Mouse (Mus musculus) limb, embryonic 14.5 days (tissue): Measurements from ENCODE around the gene Reep1. TPM values are rescaled to one million over a fixed set of nuclear protein-coding genes. Genes with fewer than 3 reads are reported as not detected.

Experiments
- ATAC-seq: fragments of 200-750 bp; cut with Nextera tagmentation; 2 replicates; pipeline ENCODE4 v1.8.0; 2017; ENCODE audit warnings: low read depth, moderate number of reproducible peaks, moderate TSS enrichment; ENCODE audit not compliant: low FRiP score
- DNase-seq: peaks from one replicate; pipeline ENCODE4 v3.0.0-alpha.2; 2015; ENCODE audit warnings: low spot score
- H3K27ac ChIP-seq: fragments of 300-500 bp; sonication (generic); replicated peaks from 2 replicates; pipeline ENCODE4 v1.5.1; 2014; ENCODE audit warnings: low read depth, mild to moderate bottlenecking, low read length, moderate library complexity, mixed read lengths
- H3K27me3 ChIP-seq: fragments of 300-500 bp; sonication (generic); 2 replicates; pipeline ENCODE4 v1.6.1; 2014; ENCODE audit warnings: low read length, mixed read lengths; ENCODE audit not compliant: control insufficient read depth, insufficient read depth
- H3K36me3 ChIP-seq: fragments of 300-500 bp; sonication (generic); 2 replicates; pipeline ENCODE4 v1.6.1; 2014; ENCODE audit warnings: mild to moderate bottlenecking, low read length, moderate library complexity, mixed read lengths; ENCODE audit not compliant: control insufficient read depth, insufficient read depth
- H3K4me1 ChIP-seq: fragments of 300-500 bp; sonication (generic); 2 replicates; pipeline ENCODE4 v1.6.1; 2014; ENCODE audit warnings: antibody characterized with exemption, low read length, mixed read lengths; ENCODE audit not compliant: control insufficient read depth, insufficient read depth
- H3K4me2 ChIP-seq: fragments of 300-500 bp; sonication (generic); replicated peaks from 2 replicates; pipeline ENCODE4 v1.6.1; 2014; ENCODE audit warnings: low read depth, mild to moderate bottlenecking, low read length, moderate library complexity; ENCODE audit not compliant: severe bottlenecking
- H3K4me3 ChIP-seq: fragments of 300-500 bp; sonication (generic); replicated peaks from 2 replicates; pipeline ENCODE4 v1.5.1; 2014; ENCODE audit warnings: low read length
- H3K9ac ChIP-seq: fragments of 300-500 bp; sonication (generic); 2 replicates; pipeline ENCODE4 v1.6.1; 2014; ENCODE audit warnings: mild to moderate bottlenecking, low read depth, low read length, moderate library complexity; ENCODE audit not compliant: severe bottlenecking
- H3K9me3 ChIP-seq: fragments of 300-500 bp; sonication (generic); 2 replicates; pipeline ENCODE4 v1.6.1; 2016; ENCODE audit warnings: low read length; ENCODE audit not compliant: control insufficient read depth
- POLR2A ChIP-seq: fragments of 200-500 bp; IDR thresholded peaks from 2 replicates; pipeline ENCODE4 v1.8.0; 2012; ENCODE audit warnings: inconsistent platforms, mild to moderate bottlenecking, moderate library complexity, borderline replicate concordance; ENCODE audit not compliant: insufficient read depth, insufficient read length; ENCODE audit errors: extremely low read depth
- WGBS: fragments of 180-500 bp; shearing (Covaris S2); extraction: QIAGEN DNeasy Blood & Tissue Kit; methylation state at CpG from one replicate; pipeline ENCODE4 v1.1.7; 2014; 5-methylcytosine and 5-hydroxymethylcytosine counted together
- polyA plus RNA-seq, 2 experiments: library from polyadenylated mRNA; depleted of rRNA in 1 of 2; stranded (reverse) in 1 of 2; unstranded in 1 of 2; fragments of >200 nt; fragmentation: Nextera tagmentation in 1 of 2; extraction: Ambion mirVana in 1 of 2; gene quantifications; 2 replicates each; pipeline versions ENCODE4 v1.2.1 to v1.2.3; 2012 to 2014

The Reep1 gene
- polyA plus RNA-seq, 2 experiments, result 14.9 to 15.2 TPM

DNA sequence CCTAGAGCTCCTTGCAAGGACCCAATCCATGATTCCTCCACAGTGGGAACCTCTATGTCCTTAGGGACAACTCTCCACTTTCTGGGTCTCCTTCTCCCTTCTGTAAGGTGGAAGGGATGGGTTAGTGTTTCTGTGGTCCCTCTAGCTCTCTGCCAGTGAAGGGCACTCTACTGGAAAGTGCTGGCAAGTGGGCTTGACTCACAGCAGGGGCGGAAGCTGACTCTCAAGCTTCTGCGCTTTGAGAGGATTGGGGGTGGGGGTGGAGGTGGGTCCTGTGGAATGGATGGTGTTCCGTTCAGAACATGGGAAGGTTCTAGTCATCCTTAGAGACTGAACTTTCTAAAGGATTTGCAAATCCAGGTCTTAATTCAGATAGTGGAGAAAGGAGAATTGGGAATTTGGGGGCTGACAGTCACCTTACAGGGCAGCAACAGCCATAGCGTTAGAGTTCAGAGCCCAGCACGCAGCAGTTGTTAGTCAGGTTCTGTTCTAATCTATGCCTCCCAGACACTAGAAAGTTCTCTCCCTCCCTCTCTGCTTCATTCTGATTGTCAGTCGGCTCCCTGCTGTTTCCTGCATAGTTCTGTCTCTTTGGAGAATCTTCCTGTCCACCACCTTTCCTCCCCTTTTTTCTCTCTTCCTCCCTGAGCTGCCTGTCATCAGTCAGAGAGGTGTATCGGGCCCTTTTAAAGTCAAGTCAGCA is 93.8 kb downstream of the Reep1 start:
- Histone ChIP-seq H3K27ac (no peak overlapping the region), H3K9ac (no peak overlapping the region), H3K4me3 (no peak overlapping the region), H3K4me1 (no peaks in the 10 kb centered on the region), H3K27me3 (no peaks in the 10 kb centered on the region), H3K36me3 (no peaks in the 10 kb centered on the region), H3K4me2 (no peak overlapping the region), H3K9me3 (no peaks in the 10 kb centered on the region)
- WGBS, result 59% methylated on average over 7 of the region's 7 CpGs
- ATAC-seq (no peak), DNase-seq (no peak)
- no peak for TF ChIP-seq POLR2A

DNA sequence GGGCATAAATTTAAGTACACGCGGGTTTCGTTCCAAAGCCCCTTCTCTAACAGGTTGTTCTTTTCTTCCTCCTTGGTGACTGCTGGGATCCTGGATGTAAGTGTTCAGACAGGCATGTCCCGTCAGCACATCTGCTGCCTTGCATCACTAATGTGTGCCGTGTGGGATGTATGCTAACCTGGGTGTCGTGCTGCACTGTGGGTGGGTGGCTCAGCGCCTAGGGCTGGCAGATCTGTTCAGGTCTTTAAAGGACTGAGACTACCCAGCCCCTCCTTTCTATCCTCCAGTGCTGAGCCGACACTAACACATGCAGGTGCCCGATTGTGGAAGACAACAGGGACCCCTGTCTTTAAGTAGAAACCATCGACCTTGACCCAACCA is 94.3 kb downstream of the Reep1 start:
- 76% methylated on average over 10 of the region's 10 CpGs for WGBS
- no peak overlapping the region for H3K4me3 ChIP-seq
- no peak overlapping the region for H3K4me2 ChIP-seq
- no peak overlapping the region for H3K9ac ChIP-seq
- TF ChIP-seq POLR2A, result no peak
- no peaks in the 10 kb centered on the region for H3K9me3 ChIP-seq
- no peaks in the 10 kb centered on the region for H3K27me3 ChIP-seq
- no peak for ATAC-seq
- H3K36me3 ChIP-seq, result no peaks in the 10 kb centered on the region
- H3K4me1 ChIP-seq, result no peaks in the 10 kb centered on the region
- H3K27ac ChIP-seq, result no peak overlapping the region
- no peak for DNase-seq

DNA sequence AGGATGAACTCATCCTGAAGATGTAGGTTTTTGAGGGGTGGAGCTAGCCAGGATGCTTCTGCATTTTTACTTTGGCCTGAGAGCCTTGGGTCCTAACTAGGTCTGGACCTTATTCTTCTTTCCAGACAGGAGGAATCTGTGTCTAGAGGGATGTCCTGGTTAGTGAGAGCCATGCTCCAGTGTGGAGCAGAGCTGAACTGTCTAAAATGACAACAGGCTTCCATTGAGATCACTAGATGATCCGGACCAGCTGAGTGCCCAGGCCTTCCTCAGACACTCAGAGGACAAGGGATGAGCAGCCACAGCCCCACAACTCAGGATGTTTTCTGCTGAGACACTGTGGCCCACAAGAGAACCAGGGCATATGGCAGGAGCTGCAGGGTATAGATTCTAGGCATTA is 96.2 kb downstream of the Reep1 start:
- Histone ChIP-seq H3K4me3 (no peak overlapping the region), H3K36me3 (no peaks in the 10 kb centered on the region)
- no peak for TF ChIP-seq POLR2A

DNA sequence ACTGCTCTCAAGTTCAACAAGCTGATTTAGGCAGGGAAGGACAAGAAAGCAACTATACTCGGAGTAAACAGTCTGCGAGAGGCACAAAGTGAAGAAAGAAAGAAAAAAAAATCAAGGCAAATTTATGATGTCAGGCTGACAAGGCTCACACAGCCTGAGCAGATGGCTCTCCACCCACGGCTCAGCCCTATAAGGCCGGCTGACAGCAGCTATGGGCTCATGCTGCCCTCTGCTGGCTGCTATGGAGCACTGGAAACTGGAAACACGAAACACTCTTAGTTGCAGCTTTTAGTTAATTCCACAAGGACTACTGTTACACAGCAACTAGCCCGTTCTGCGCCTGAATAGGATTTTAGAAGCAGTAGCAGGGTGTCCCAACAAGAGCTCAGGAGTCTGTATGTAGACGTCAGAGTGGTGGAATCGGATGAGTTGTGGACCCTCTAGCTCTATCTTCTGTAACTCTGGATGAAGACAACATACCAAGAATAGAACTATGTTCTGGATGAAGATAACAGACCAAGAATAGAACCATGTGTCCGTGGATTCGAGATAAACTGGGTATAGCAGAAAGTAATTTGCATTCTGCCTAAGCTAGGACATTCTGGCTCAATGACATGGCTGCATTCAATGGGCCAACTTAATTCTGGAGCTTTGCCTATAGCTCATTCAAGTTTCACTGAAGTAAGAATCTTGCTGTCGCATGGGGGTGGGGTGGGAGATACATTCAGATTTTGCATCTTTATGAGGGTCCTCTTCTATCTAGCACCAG is 96.9 kb downstream of the Reep1 start:
- no peak overlapping the region for H3K4me3 ChIP-seq
- no peaks in the 10 kb centered on the region for H3K9me3 ChIP-seq
- WGBS, result 25% methylated on average over 12 of the region's 12 CpGs
- ATAC-seq, result peak; percentile 89
- peak; percentile 88 for DNase-seq
- no peak overlapping the region for H3K27ac ChIP-seq
- TF ChIP-seq POLR2A, result no peak
- no peaks in the 10 kb centered on the region; the same call in 1 of the 2 replicates for H3K36me3 ChIP-seq
- no peak overlapping the region for H3K9ac ChIP-seq
- no peaks in the 10 kb centered on the region for H3K27me3 ChIP-seq
- no peaks in the 10 kb centered on the region for H3K4me1 ChIP-seq
- no peak overlapping the region for H3K4me2 ChIP-seq

More for the DNA sequence above, 96.2 kb downstream of the Reep1 start:
- DNase-seq (no peak), ATAC-seq (no peak)
- Histone ChIP-seq H3K4me2 (no peak overlapping the region), H3K9me3 (no peaks in the 10 kb centered on the region), H3K27me3 (no peaks in the 10 kb centered on the region), H3K4me1 (no peaks in the 10 kb centered on the region), H3K9ac (no peak overlapping the region), H3K27ac (no peak overlapping the region)
- WGBS, result 100% methylated on average over 1 of the region's 1 CpGs

DNA sequence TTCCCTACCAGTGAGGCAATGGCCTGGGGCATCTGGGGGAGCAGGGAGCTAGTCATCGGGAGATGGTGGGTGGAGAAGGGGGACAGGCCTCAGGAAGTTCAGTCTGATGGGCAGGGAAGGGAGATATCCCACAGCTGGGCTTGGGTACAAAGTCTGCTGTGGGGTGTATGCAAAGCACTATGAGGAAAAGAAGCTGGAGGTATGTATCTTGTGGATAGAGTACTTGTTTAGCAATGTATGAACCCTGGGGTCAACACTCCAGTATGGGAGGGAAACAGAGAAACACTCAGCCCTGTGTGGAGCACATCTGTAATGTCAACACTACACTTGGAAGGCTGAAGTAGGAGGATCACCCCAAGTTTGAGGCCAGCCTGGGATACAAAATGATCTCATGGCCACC is 99.4 kb downstream of the Reep1 start:
- no peak for ATAC-seq
- 18% methylated on average over 1 of the region's 1 CpGs for WGBS
- H3K27me3 ChIP-seq, result no peaks in the 10 kb centered on the region
- no peak overlapping the region for H3K4me2 ChIP-seq
- H3K4me1 ChIP-seq, result no peaks in the 10 kb centered on the region
- peaks cover 6% of the 10 kb centered on the region for H3K36me3 ChIP-seq
- H3K9me3 ChIP-seq, result no peaks in the 10 kb centered on the region
- no peak for DNase-seq
- no peak for TF ChIP-seq POLR2A
- no peak overlapping the region for H3K27ac ChIP-seq
- no peak overlapping the region for H3K4me3 ChIP-seq
- H3K9ac ChIP-seq, result no peak overlapping the region
